Mouse (Mus musculus): ENCODE measurements around the gene Vmn2r25.
"Not testable (repeated sequence)": the region's sequence is repeated elsewhere in the genome, so short reads cannot be mapped to it uniquely, and the experiment has no call there.

Vmn2r25 gene

DNA sequence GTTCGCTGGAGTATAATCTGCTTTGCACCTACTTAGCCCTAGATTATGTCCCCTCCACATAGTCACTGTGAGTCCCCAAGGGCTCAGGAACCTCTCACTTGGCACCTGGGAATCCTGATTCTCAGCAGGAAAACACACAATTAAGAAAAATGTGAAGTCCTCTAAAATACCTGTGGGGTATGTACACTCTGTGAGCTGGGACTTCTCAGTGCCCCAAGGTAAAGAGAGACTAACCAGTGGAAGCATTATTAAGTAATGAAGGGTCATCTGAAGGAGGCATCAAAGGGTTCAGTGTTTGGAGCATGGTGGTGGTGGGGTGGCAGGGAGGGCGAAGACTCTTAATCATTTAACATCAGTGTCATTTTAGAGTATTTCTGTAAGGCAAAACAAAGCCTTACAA, at the start of gene Vmn2r25:
Gene Vmn2r25 (minus strand): TSS at position 101 of the 400 bp plus-strand sequence.
- not testable (repeated sequence) for DNase-seq (ENCODE audit: low spot score in 2 of 2)

DNA sequence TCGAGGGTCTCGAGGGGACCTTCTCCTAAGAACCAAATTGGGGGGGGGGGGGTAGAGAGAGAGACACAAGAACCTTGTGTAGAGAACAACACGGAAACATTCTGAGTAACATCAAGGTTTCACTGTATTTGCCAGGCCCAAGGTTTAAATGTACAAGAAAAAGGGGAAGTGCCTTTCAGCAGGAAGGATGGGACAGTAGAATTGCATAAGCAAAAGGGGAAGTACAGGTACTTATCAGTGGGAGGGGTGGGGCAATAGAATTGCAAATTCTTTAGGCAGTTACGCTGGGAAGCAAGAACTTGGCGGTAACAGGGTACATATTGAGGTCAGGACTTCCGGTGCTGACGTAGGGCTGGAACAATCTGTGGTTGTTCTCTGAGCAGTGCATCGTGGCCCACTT, 33.3 kb downstream of the Vmn2r25 start:
- DNase-seq (ENCODE audit: low spot score in 2 of 2) = no peak

DNA sequence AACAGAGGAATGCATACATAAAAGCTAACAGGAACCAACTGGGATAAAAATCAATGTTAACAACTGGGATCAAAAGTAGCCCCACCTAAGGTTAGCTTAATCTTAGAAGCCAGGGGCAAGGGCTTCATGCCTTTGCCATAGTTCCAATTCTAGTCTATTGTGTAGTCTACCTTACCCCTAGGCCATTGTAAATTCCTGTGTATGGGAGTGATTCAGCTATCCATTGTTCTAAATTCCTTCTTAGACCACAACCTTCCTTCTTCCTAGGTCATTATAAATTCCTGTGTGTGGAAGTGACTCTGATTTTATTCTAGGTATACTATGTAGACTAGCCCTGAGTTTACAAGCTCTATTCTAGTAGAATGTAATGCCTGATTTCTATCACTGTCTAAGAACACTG, 43.0 kb downstream of the Vmn2r25 start:
- DNase-seq (ENCODE audit: low spot score in 2 of 2) = not testable (repeated sequence)

DNA sequence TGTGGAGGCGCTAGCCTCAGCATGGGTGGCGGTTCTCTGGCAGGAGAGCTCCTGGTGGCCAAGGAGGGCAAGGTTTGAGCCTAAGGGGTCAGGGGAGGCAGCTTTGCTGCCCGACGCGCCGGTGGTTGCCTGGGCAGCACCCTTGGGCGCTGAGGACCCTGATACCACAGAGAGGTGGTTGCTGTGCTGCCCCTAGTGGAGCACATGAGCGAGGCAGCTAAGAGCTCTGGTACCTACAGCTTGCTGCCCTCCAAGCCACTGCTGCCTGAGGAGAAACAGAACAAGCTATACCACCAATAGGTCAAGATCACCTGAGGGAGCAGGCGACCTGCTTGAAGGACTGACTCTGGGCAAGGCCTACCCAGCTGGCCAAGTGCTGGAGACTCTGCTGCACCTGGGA, 59.5 kb downstream of the Vmn2r25 start:
- no peak for DNase-seq (ENCODE audit: low spot score in 2 of 2)

DNA sequence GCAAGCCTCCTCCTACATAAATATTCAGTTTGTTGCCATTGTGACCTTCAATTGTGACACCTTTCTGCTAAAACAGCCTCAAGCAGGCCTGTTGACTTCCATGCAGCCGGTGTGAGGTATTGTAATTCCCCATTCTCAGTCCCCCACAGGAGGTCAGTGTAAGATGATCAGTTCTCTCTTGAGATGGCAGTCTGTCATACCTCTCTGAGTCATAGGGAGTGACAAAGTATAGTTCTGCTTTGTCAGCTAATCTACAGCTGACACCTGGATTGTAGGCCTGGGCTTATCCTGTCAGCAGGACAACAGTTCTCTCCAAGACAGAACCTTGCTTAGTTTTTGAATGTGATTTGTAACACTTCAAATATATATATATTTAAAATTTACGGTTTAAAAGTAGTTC, 68.4 kb downstream of the Vmn2r25 start:
- no peak for DNase-seq (ENCODE audit: low spot score in 2 of 2)

DNA sequence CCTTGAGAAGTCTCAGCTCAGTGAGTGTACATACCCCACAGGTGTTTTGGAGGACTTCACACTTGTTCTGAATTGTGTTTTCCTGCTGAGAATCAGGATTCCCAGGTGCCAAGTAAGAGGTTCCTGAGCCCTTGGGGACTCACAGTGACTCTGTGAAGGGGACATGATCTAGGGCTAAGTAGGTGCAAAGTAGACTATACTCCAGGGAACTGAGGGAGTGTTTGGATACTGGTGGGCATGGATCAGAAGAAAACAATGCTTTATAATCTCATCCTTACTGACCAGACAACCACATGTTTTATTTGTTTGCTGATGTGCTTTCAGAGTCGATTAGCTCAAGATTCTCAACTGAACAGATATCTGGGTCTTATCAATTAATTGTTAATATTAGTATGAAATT, 74.7 kb downstream of the Vmn2r25 start, which contains the start of gene Vmn2r24:
Gene Vmn2r24 (plus strand): TSS at position 301 of the 400 bp plus-strand sequence.
- no peak for DNase-seq (ENCODE audit: low spot score in 2 of 2)

Data from thymus, postnatal 10 days (tissue).